Mouse (Mus musculus) myocyte (in vitro differentiated cells): Measurements from ENCODE around the gene Hrg.

Experiments used
- E2F4 ChIP-seq: IDR thresholded peaks from one replicate; pipeline ENCODE4 v1.6.1; 2011; ENCODE audit warnings: mild to moderate bottlenecking, control low read depth, moderate library complexity; ENCODE audit not compliant: insufficient read depth
- MAX ChIP-seq: IDR thresholded peaks from one replicate; pipeline ENCODE4 v1.6.1; 2011; ENCODE audit warnings: low read depth, mild to moderate bottlenecking, control low read depth
- MYOD1 ChIP-seq, 3 experiments: IDR thresholded peaks; one replicate each; pipeline ENCODE4 v1.6.1; 2011; ENCODE audit warnings: control low read depth in 2 of 3, low read depth in 2 of 3, mild to moderate bottlenecking in 2 of 3, moderate library complexity in 1 of 3; ENCODE audit not compliant: insufficient read length in 2 of 3, control insufficient read depth in 1 of 3
- MYOG ChIP-seq, 3 experiments: IDR thresholded peaks; one replicate each; pipeline ENCODE4 v1.6.1; 2011; ENCODE audit warnings: control low read depth in 2 of 3, low read depth in 2 of 3, mild to moderate bottlenecking in 2 of 3; ENCODE audit not compliant: insufficient read length in 2 of 3, control insufficient read depth in 1 of 3, insufficient read depth in 1 of 3
- POLR2A ChIP-seq: IDR thresholded peaks from one replicate; pipeline ENCODE4 v1.6.1; 2011; ENCODE audit warnings: low read depth, mild to moderate bottlenecking, control low read depth, moderate library complexity; ENCODE audit not compliant: insufficient read length
- POLR2AphosphoS2 ChIP-seq: IDR thresholded peaks from one replicate; pipeline ENCODE4 v1.6.1; 2011; ENCODE audit warnings: low read depth, control low read depth; ENCODE audit not compliant: insufficient read length
- SRF ChIP-seq: IDR thresholded peaks from one replicate; pipeline ENCODE4 v1.6.1; 2011; ENCODE audit warnings: low read depth; ENCODE audit not compliant: control insufficient read depth, insufficient read length
- TCF12 ChIP-seq: IDR thresholded peaks from one replicate; pipeline ENCODE4 v1.6.1; 2011; ENCODE audit warnings: mild to moderate bottlenecking, control low read depth; ENCODE audit not compliant: poor library complexity, insufficient read depth, severe bottlenecking
- USF1 ChIP-seq: IDR thresholded peaks from one replicate; pipeline ENCODE4 v1.6.1; 2011; ENCODE audit warnings: low read depth, mild to moderate bottlenecking, control low read depth, moderate library complexity

- TF ChIP-seq USF1 (no peak), MYOG (IDR thresholded peaks at IDR 0.05; ENCODE audit: control insufficient read depth in 1 of 3, insufficient read depth in 1 of 3, insufficient read length in 2 of 3, low read depth in 2 of 3) (no peak), SRF (no peak), POLR2AphosphoS2 (no peak), MAX (no peak), POLR2A (no peak), TCF12 (no peak), MYOD1 (IDR thresholded peaks at IDR 0.05; ENCODE audit: control insufficient read depth in 1 of 3, insufficient read length in 2 of 3, low read depth in 2 of 3) (no peak), E2F4 (no peak)
Observed at GRCm38 (mm10) chr16:22961073-22961472, 10.2 kb downstream of the Hrg start.
